Mouse (Mus musculus): Measurements from ENCODE around the gene Efcab8. TPM values are rescaled to one million over a fixed set of nuclear protein-coding genes. Genes with fewer than 3 reads are reported as not detected.
"Not testable (repeated sequence)": the region's sequence is repeated elsewhere in the genome, so short reads cannot be mapped to it uniquely, and the experiment has no call there.

Gene Efcab8
- polyA plus RNA-seq, 1 experiment: 1.8 TPM

DNA sequence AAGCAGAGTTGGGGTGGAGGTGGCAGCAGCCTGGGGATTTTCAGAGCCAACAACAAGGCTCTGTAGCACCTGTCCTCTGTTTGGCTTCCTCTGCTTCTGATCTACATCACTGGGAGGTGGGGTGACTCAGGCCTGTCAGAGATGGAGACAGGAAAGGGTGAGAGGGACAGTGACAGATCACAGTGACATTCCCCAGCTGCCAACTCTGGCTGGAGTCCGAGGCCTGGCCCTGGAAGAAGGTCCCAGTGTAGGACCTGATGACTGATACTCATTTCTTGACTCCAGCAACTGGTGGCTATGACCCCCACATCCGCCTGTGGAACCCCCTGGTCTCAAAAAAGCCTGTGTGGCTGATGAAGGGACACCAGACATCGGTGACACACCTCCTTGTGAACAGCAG is 30.2 kb downstream of the Efcab8 start:
- H3K27me3 ChIP-seq (ENCODE audit: control insufficient read depth, insufficient read depth, low read length): no peaks in the 10 kb centered on the region
- H3K4me1 ChIP-seq (replicated peaks; ENCODE audit: control insufficient read depth, insufficient read depth, low read length): no peaks in the 10 kb centered on the region
- no peak for DNase-seq
- no peak overlapping the region for H3K27ac ChIP-seq (ENCODE audit: control insufficient read depth, insufficient read depth, low read length)
- H3K4me3 ChIP-seq (ENCODE audit: control insufficient read depth, insufficient read depth, low read length): no peak overlapping the region
- TF ChIP-seq POLR2A (IDR thresholded peaks at IDR 0.05; ENCODE audit: control insufficient read depth, extremely low read depth, insufficient read depth, low read length, poor library complexity): no peak
- no peak for TF ChIP-seq CTCF (IDR thresholded peaks at IDR 0.05; ENCODE audit: borderline replicate concordance, control insufficient read depth, extremely low read depth, insufficient read depth, low read length, poor library complexity)
- H3K36me3 ChIP-seq (ENCODE audit: control insufficient read depth, insufficient read depth, low read length): no peaks in the 10 kb centered on the region
- WGBS: 87% methylated on average over 3 of the region's 3 CpGs

DNA sequence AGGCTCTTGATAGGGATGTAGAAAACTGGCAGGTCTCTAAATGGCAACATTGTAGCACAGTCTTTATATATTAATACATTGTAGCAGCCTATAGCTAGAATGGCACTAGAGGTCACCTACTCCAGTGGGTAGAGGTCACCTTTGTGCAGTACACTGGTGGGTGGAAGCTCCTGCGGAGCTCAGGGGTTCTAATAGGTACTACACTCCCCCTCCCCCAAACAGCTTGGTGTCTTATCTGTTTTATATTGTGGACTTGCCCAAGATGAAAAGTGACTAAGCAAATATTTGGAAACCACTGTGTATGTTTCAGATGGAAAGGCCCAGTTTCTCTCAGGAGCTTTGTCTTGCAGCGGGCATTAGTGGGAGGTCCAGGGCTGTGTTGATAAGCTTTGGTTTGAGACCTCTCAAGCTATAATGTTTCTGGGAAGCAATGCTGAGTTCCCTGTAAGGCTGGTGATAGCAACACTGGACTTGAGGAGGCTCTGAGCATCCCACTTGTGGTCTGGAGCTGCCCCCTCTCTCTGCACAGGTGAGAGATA is 42.3 kb downstream of the Efcab8 start:
- Histone ChIP-seq H3K4me1 (replicated peaks; ENCODE audit: control insufficient read depth, insufficient read depth, low read length) (no peaks in the 10 kb centered on the region), H3K27ac (ENCODE audit: control insufficient read depth, insufficient read depth, low read length) (no peak overlapping the region), H3K36me3 (ENCODE audit: control insufficient read depth, insufficient read depth, low read length) (no peaks in the 10 kb centered on the region), H3K4me3 (ENCODE audit: control insufficient read depth, insufficient read depth, low read length) (no peak overlapping the region), H3K27me3 (ENCODE audit: control insufficient read depth, insufficient read depth, low read length) (no peaks in the 10 kb centered on the region)
- no peak for DNase-seq
- TF ChIP-seq CTCF (IDR thresholded peaks at IDR 0.05; ENCODE audit: borderline replicate concordance, control insufficient read depth, extremely low read depth, insufficient read depth, low read length, poor library complexity) (no peak), POLR2A (IDR thresholded peaks at IDR 0.05; ENCODE audit: control insufficient read depth, extremely low read depth, insufficient read depth, low read length, poor library complexity) (no peak)
- 93% methylated on average over 2 of the region's 2 CpGs for WGBS

DNA sequence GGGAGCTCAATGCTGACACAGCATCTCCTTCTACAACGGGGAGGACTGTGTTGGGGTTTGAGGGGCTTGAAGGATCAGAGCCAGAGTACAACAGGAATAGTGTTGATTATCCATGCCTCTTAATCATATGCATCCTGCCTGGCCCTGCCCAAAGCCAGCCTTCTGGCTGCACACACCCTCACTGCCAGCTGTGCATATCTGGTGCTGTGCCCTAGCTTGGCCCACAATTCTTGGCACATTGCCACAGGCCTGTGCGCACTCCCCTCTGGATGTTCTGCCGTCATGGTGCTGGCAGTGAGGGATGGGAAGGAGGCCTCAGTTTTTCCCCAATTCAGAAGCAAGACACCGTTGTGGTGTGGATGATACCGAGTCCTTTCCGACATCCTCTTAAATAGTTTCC is 44.9 kb downstream of the Efcab8 start:
- no peaks in the 10 kb centered on the region for H3K36me3 ChIP-seq (ENCODE audit: control insufficient read depth, insufficient read depth, low read length)
- DNase-seq: no peak
- 87% methylated on average over 6 of the region's 6 CpGs for WGBS
- no peaks in the 10 kb centered on the region for H3K4me1 ChIP-seq (replicated peaks; ENCODE audit: control insufficient read depth, insufficient read depth, low read length)
- no peak overlapping the region for H3K4me3 ChIP-seq (ENCODE audit: control insufficient read depth, insufficient read depth, low read length)
- no peaks in the 10 kb centered on the region for H3K27me3 ChIP-seq (ENCODE audit: control insufficient read depth, insufficient read depth, low read length)
- no peak overlapping the region for H3K27ac ChIP-seq (ENCODE audit: control insufficient read depth, insufficient read depth, low read length)
- TF ChIP-seq CTCF (IDR thresholded peaks at IDR 0.05; ENCODE audit: borderline replicate concordance, control insufficient read depth, extremely low read depth, insufficient read depth, low read length, poor library complexity): no peak
- no peak for TF ChIP-seq POLR2A (IDR thresholded peaks at IDR 0.05; ENCODE audit: control insufficient read depth, extremely low read depth, insufficient read depth, low read length, poor library complexity)

DNA sequence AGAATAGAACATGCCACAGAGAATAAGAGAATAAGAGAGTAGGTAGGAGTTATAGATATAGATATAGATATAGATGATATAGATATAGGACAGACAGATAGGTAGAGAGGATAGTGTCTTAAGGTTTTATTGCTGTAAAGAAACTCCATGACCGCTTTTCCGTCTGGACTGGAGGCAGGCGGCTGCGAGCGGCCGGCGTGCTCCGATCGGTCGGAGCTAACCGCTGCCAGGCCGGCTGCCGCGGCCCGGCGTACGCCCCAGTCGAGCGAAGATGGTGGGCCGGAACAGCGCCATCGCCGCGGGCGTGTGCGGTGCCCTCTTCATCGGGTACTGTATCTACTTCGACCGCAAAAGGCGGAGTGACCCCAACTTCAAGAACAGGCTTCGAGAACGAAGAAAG is 46.2 kb downstream of the Efcab8 start:
- H3K4me1 ChIP-seq (replicated peaks; ENCODE audit: control insufficient read depth, insufficient read depth, low read length); DNase-seq; H3K27ac ChIP-seq (ENCODE audit: control insufficient read depth, insufficient read depth, low read length); H3K4me3 ChIP-seq (ENCODE audit: control insufficient read depth, insufficient read depth, low read length); H3K36me3 ChIP-seq (ENCODE audit: control insufficient read depth, insufficient read depth, low read length); H3K27me3 ChIP-seq (ENCODE audit: control insufficient read depth, insufficient read depth, low read length): not testable (repeated sequence)
- WGBS: 85% methylated on average over 32 of the region's 32 CpGs

DNA sequence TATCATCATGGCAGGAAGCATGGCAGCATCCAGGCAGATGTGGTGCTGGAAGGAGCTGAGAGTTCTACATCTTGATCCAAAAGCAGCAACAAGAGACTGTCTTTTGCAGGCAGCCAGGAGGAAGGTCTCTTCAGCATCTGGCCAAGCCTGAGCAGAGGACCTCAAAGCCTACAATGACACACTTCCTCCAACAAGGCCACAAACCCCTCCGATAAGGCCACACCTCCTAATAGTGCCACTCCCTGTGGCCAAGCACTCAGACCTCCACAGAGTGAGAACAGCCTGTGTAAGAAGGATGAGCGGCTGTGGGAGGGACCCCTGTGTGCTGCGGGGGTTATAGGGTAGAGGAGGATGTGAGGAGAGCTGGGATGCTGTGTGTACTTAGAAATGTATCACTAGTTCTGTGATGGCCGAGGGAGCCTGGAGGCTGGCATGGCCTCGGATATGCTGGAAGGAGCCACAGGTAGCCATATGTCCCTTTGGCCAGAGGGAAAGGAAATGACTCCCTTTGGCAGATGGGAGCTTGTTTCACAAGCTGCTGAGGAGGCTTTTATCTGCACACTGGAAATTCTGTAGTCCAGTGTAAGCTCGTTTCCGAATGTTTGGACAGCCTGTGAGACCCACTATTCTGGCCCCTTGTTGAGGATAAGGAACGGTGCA is 47.6 kb downstream of the Efcab8 start:
- H3K27ac ChIP-seq (ENCODE audit: control insufficient read depth, insufficient read depth, low read length): no peak overlapping the region
- H3K27me3 ChIP-seq (ENCODE audit: control insufficient read depth, insufficient read depth, low read length): no peaks in the 10 kb centered on the region
- H3K4me1 ChIP-seq (replicated peaks; ENCODE audit: control insufficient read depth, insufficient read depth, low read length): no peaks in the 10 kb centered on the region
- no peak overlapping the region for H3K4me3 ChIP-seq (ENCODE audit: control insufficient read depth, insufficient read depth, low read length)
- no peak for DNase-seq
- WGBS: 57% methylated on average over 8 of the region's 8 CpGs
- no peaks in the 10 kb centered on the region for H3K36me3 ChIP-seq (ENCODE audit: control insufficient read depth, insufficient read depth, low read length)
- TF ChIP-seq CTCF (IDR thresholded peaks at IDR 0.05; ENCODE audit: borderline replicate concordance, control insufficient read depth, extremely low read depth, insufficient read depth, low read length, poor library complexity) (no peak), POLR2A (IDR thresholded peaks at IDR 0.05; ENCODE audit: control insufficient read depth, extremely low read depth, insufficient read depth, low read length, poor library complexity) (no peak)

DNA sequence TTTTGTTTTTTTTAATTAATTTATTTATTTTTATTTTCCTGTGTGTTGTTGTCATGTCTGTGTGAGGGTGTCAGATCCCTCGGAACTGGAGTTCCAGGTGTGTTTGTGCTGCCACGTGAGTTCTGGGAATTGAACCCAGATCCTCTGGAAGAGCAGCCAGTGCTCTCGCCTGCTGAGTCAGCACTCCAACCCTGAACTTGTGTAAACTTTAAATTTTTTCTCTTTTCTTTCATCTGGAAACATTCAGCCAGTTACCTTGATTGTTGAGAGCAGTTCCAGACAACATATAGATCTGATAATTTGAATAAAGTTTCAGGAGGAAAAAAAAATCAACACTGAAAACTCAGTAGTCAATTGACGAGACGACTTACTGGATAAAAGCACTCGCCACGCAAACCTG is 49.0 kb downstream of the Efcab8 start:
- no peak for DNase-seq
- no peaks in the 10 kb centered on the region for H3K36me3 ChIP-seq (ENCODE audit: control insufficient read depth, insufficient read depth, low read length)
- TF ChIP-seq CTCF (IDR thresholded peaks at IDR 0.05; ENCODE audit: borderline replicate concordance, control insufficient read depth, extremely low read depth, insufficient read depth, low read length, poor library complexity) (no peak), POLR2A (IDR thresholded peaks at IDR 0.05; ENCODE audit: control insufficient read depth, extremely low read depth, insufficient read depth, low read length, poor library complexity) (no peak)
- WGBS: 92% methylated on average over 7 of the region's 7 CpGs
- no peak overlapping the region for H3K4me3 ChIP-seq (ENCODE audit: control insufficient read depth, insufficient read depth, low read length)
- no peaks in the 10 kb centered on the region for H3K27me3 ChIP-seq (ENCODE audit: control insufficient read depth, insufficient read depth, low read length)
- H3K27ac ChIP-seq (ENCODE audit: control insufficient read depth, insufficient read depth, low read length): no peak overlapping the region
- H3K4me1 ChIP-seq (replicated peaks; ENCODE audit: control insufficient read depth, insufficient read depth, low read length): no peaks in the 10 kb centered on the region

DNA sequence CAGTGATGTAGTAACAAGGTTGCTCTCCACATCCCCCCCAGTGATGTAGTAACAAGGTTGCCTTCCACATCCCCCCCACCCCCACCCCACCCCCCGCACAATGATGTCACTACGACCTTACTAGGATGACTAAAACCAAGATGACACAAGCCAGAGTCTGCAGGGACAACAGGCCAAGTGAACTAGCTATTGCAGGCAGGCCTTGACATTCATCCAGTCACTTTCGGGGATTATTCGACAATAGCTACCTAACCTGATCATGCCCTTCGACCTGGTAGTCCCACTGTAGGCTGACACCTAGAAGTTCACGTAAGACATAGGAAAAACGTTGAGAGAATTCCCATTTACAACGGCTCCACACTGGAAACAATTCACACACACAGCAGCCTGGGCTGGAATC is 53.6 kb downstream of the Efcab8 start:
- TF ChIP-seq POLR2A (IDR thresholded peaks at IDR 0.05; ENCODE audit: control insufficient read depth, extremely low read depth, insufficient read depth, low read length, poor library complexity) (no peak), CTCF (IDR thresholded peaks at IDR 0.05; ENCODE audit: borderline replicate concordance, control insufficient read depth, extremely low read depth, insufficient read depth, low read length, poor library complexity) (no peak)
- no peak overlapping the region for H3K4me3 ChIP-seq (ENCODE audit: control insufficient read depth, insufficient read depth, low read length)
- no peaks in the 10 kb centered on the region for H3K4me1 ChIP-seq (replicated peaks; ENCODE audit: control insufficient read depth, insufficient read depth, low read length)
- no peak for DNase-seq
- 88% methylated on average over 8 of the region's 8 CpGs for WGBS
- no peaks in the 10 kb centered on the region for H3K27me3 ChIP-seq (ENCODE audit: control insufficient read depth, insufficient read depth, low read length)
- no peaks in the 10 kb centered on the region for H3K36me3 ChIP-seq (ENCODE audit: control insufficient read depth, insufficient read depth, low read length)
- no peak overlapping the region for H3K27ac ChIP-seq (ENCODE audit: control insufficient read depth, insufficient read depth, low read length)

All from thymus, adult 2 months (tissue).